Mouse (Mus musculus): ENCODE results near the gene Unc5b. TPM values are rescaled to one million over a fixed set of nuclear protein-coding genes. Genes with fewer than 3 reads are reported as not detected.

Unc5b gene
- polyA plus RNA-seq, 2 experiments: 0.18 to 0.44 TPM

DNA sequence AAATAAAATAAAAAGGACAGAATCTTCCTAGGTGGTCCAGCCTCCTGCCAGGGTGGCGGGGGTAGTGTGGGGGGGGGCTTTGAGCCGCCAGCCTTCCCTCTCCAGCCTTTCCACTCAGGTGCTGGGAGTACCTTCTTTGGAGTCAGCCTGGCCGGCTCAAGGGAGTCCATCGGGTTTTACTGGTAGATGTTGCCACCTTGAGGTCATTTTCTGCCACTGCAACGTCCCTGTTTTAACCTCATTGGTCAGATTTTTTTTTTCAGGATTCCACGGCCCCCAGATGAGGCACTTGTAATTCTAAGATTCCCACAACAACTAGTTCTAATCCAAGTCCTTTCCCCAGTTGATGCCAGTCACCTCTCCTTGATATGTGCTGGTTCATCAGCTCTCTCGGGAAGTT, 74.4 kb downstream of the Unc5b start:
- Histone ChIP-seq H3K9me3 (ENCODE audit: control insufficient read depth, low read length) (no peaks in the 10 kb centered on the region), H3K36me3 (replicated peaks; ENCODE audit: control insufficient read depth, insufficient read depth, low read depth) (no peaks in the 10 kb centered on the region), H3K9ac (replicated peaks) (no peak overlapping the region), H3K27me3 (ENCODE audit: control insufficient read depth, insufficient read depth, low read length) (no peaks in the 10 kb centered on the region), H3K4me1 (replicated peaks; ENCODE audit: control insufficient read depth in 2 of 2, insufficient read depth in 2 of 2, low read length in 1 of 2) (peaks cover 1 to 8% of the 10 kb centered on the region in 2 experiments; a peak in 2 of 4 replicates), H3K4me2 (ENCODE audit: low read depth) (no peak overlapping the region), H3K27ac (no peak overlapping the region), H3K4me3 (ENCODE audit: insufficient read depth in 1 of 2, low read depth in 2 of 2, low read length in 2 of 2) (no peak overlapping the region)
- peak in 2 of 3 experiments; percentile 26 for DNase-seq (ENCODE audit: low read depth in 3 of 3, low spot score in 3 of 3)
- 5% methylated on average over 7 of the region's 7 CpGs for WGBS (ENCODE audit: insufficient replicate concordance)
- TF ChIP-seq EP300 (IDR thresholded peaks at IDR 0.05; ENCODE audit: low read depth): no peak
- TF ChIP-seq CTCF (IDR thresholded peaks at IDR 0.05; ENCODE audit: low read depth): peak; percentile 77
- no peak for ATAC-seq (ENCODE audit: insufficient read depth)

DNA sequence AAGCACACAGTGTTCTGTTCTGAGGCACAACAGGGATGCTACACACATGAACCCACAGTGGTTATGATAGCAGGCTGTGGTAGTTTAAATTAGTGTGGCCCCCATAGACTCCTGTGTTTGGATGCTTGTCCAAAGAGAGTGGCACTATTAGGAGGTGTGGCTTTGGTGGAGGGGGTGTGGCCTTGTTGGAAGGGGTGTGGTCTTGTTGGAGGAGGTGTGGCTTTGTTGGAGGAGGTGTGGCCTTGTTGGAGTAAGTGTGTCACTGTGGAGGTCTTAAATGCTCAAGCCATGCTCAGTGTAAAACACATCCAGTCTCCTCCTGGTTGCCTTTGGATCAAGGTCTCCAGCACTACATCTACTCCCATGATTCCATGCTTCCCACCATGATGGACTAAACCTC, 75.2 kb downstream of the Unc5b start:
- Histone ChIP-seq H3K9ac (replicated peaks) (no peak overlapping the region), H3K4me3 (ENCODE audit: insufficient read depth in 1 of 2, low read depth in 2 of 2, low read length in 2 of 2) (no peak overlapping the region), H3K4me2 (ENCODE audit: low read depth) (no peak overlapping the region), H3K4me1 (replicated peaks; ENCODE audit: control insufficient read depth in 2 of 2, insufficient read depth in 2 of 2, low read length in 1 of 2) (peaks cover 4 to 10% of the 10 kb centered on the region in 2 experiments; a peak in 2 of 4 replicates), H3K27ac (no peak overlapping the region), H3K9me3 (ENCODE audit: control insufficient read depth, low read length) (no peaks in the 10 kb centered on the region), H3K36me3 (replicated peaks; ENCODE audit: control insufficient read depth, insufficient read depth, low read depth) (no peaks in the 10 kb centered on the region), H3K27me3 (ENCODE audit: control insufficient read depth, insufficient read depth, low read length) (no peaks in the 10 kb centered on the region)
- TF ChIP-seq CTCF (IDR thresholded peaks at IDR 0.05; ENCODE audit: low read depth): no peak
- TF ChIP-seq EP300 (IDR thresholded peaks at IDR 0.05; ENCODE audit: low read depth): no peak
- ATAC-seq (ENCODE audit: insufficient read depth): no peak
- no peak for DNase-seq (ENCODE audit: low read depth in 3 of 3, low spot score in 3 of 3)

DNA sequence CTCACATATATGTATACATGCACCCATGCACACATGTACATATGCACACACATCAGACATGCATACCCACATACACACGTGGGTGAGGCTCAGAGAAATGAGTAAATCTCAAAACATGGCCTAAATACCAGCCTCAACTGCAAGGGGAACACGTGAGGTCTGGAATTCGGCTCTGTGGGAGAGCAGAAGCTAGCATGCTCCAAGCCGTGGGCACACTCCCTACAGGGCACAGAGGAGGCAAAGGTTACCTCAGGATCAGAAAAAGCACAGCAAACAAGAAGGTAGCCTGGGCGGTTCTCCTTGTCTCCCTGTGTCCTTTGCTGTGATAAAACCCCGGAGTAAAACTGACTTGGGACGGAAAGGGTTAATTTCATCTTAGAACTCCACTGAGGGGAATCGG, 77.4 kb downstream of the Unc5b start:
- DNase-seq (ENCODE audit: low read depth in 3 of 3, low spot score in 3 of 3) (no peak), ATAC-seq (ENCODE audit: insufficient read depth) (no peak)
- TF ChIP-seq CTCF (IDR thresholded peaks at IDR 0.05; ENCODE audit: low read depth): no peak
- TF ChIP-seq EP300 (IDR thresholded peaks at IDR 0.05; ENCODE audit: low read depth): no peak
- no peaks in the 10 kb centered on the region for H3K9me3 ChIP-seq (ENCODE audit: control insufficient read depth, low read length)
- WGBS (ENCODE audit: insufficient replicate concordance): 72% methylated on average over 8 of the region's 8 CpGs
- no peak overlapping the region for H3K27ac ChIP-seq
- no peak overlapping the region for H3K4me3 ChIP-seq (ENCODE audit: insufficient read depth in 1 of 2, low read depth in 2 of 2, low read length in 2 of 2)
- H3K4me1 ChIP-seq (replicated peaks; ENCODE audit: control insufficient read depth in 2 of 2, insufficient read depth in 2 of 2, low read length in 1 of 2): peaks cover 4 to 10% of the 10 kb centered on the region in 2 experiments; a peak in 2 of 4 replicates
- H3K27me3 ChIP-seq (ENCODE audit: control insufficient read depth, insufficient read depth, low read length): no peaks in the 10 kb centered on the region
- H3K9ac ChIP-seq (replicated peaks): no peak overlapping the region
- no peak overlapping the region for H3K4me2 ChIP-seq (ENCODE audit: low read depth)
- H3K36me3 ChIP-seq (replicated peaks; ENCODE audit: control insufficient read depth, insufficient read depth, low read depth): no peaks in the 10 kb centered on the region

DNA sequence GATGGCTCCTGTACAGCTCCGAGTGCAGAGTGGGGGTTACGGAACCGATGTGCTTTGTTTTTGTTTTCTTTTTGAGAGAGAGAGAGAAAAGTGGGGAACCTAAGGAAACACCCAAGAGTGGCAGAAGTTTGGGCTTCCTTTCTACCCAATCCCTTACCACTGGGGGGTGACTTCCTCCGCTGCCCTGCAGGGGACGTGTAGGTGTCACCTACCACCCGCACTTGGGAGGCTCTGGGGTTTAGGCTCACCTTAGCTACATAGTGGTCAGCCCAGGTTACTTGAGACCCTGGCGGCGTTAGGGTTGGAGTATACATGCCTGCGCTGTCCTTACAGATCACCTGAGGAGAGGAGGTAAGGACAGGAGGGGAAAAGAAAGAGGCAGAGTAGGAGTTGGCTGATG, 78.1 kb downstream of the Unc5b start:
- Histone ChIP-seq H3K36me3 (replicated peaks; ENCODE audit: control insufficient read depth, insufficient read depth, low read depth) (no peaks in the 10 kb centered on the region), H3K27me3 (ENCODE audit: control insufficient read depth, insufficient read depth, low read length) (no peaks in the 10 kb centered on the region), H3K4me3 (ENCODE audit: insufficient read depth in 1 of 2, low read depth in 2 of 2, low read length in 2 of 2) (no peak overlapping the region), H3K4me2 (ENCODE audit: low read depth) (peak overlapping the region; percentile 72), H3K9ac (replicated peaks) (no peak overlapping the region), H3K27ac (no peak overlapping the region), H3K9me3 (ENCODE audit: control insufficient read depth, low read length) (no peaks in the 10 kb centered on the region), H3K4me1 (replicated peaks; ENCODE audit: control insufficient read depth in 2 of 2, insufficient read depth in 2 of 2, low read length in 1 of 2) (peaks cover 4 to 10% of the 10 kb centered on the region in 2 experiments; a peak in 2 of 4 replicates)
- DNase-seq (ENCODE audit: low read depth in 3 of 3, low spot score in 3 of 3): no peak
- TF ChIP-seq EP300 (IDR thresholded peaks at IDR 0.05; ENCODE audit: low read depth) (no peak), CTCF (IDR thresholded peaks at IDR 0.05; ENCODE audit: low read depth) (peak; percentile 10; the same call in 1 of the 2 replicates)
- ATAC-seq (ENCODE audit: insufficient read depth): no peak
- WGBS (ENCODE audit: insufficient replicate concordance): 74% methylated on average over 9 of the region's 9 CpGs

DNA sequence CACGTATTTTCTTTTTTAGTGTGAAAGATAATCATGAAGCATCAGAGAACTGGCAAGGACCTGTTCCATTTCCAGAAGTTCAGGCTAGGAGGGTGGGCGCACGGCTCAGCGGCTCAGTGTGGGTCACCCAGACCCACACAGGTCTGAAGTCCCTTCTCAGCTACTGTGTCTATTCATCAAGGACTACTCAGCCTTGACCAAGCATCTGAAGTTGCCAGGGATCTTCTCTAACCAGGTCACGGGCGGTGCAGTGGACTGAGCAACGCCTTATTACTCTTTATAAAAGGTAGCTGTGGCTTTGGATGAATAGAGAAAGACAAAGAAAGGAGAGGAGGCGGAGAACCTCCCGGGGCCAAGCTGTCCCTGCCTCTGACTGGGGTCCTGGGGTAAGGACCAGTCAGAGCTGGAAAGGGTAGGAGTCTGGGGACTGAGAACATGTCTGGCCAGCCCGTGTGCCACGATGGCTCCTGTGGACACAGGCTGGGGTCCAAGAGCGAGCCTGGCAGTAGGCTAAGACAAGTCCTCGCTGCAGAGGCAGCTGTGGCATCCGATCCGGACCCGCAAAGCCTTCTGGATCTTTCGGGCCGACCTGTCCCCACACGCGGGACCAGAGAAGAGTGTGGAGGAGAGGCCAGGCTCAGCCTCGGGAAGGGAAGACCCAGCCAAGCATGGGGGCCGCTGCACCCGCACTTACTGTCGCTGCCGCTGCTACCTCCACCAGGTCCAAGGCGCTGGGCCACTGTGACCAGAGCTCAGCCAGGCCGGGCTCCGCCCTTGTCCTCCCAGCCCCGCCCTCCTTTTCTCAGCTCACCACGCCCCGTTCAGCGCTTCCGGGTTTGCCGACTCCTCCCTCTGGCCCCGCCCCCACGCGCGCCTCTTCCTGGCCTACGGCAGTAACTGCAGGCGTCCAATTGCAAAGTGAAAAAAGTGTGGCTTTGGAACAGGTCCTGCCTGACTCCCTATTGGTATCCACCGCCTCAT, 79.1 kb downstream of the Unc5b start, which contains the start of gene Slc29a3:
TSS of gene Slc29a3 (minus strand) at position 755 of the 981 bp plus-strand sequence.
- ATAC-seq (ENCODE audit: insufficient read depth): peak; percentile 92
- 10% methylated on average over 41 of the region's 41 CpGs for WGBS (ENCODE audit: insufficient replicate concordance)
- DNase-seq (ENCODE audit: low read depth in 3 of 3, low spot score in 3 of 3): peak; percentile 77 to 83 (median 79)
- Histone ChIP-seq H3K9ac (replicated peaks) (peak within 1 kb of the TSS; percentile 71), H3K27ac (no peak within 1 kb of the TSS), H3K4me1 (replicated peaks; ENCODE audit: control insufficient read depth in 2 of 2, insufficient read depth in 2 of 2, low read length in 1 of 2) (peaks cover 4 to 10% of the 10 kb centered on the region in 2 experiments; a peak in 2 of 4 replicates), H3K4me3 (ENCODE audit: insufficient read depth in 1 of 2, low read depth in 2 of 2, low read length in 2 of 2) (peak within 1 kb of the TSS; percentile 61 to 83), H3K9me3 (ENCODE audit: control insufficient read depth, low read length) (no peaks in the 10 kb centered on the region), H3K4me2 (ENCODE audit: low read depth) (peak within 1 kb of the TSS; percentile 72), H3K36me3 (replicated peaks; ENCODE audit: control insufficient read depth, insufficient read depth, low read depth) (no peaks in the 10 kb centered on the region), H3K27me3 (ENCODE audit: control insufficient read depth, insufficient read depth, low read length) (no peaks in the 10 kb centered on the region)
- peak; percentile 74 for TF ChIP-seq CTCF (IDR thresholded peaks at IDR 0.05; ENCODE audit: low read depth)
- TF ChIP-seq EP300 (IDR thresholded peaks at IDR 0.05; ENCODE audit: low read depth): no peak

Data from liver, embryonic 14.5 days (tissue).